Mouse (Mus musculus) cerebellum, adult 2 months (tissue): Measurements from ENCODE around the gene Jph3.

Experiments
- CTCF ChIP-seq: fragments of 200-500 bp; IDR thresholded peaks from 2 replicates; pipeline ENCODE4 v1.5.1; 2011; ENCODE audit warnings: low read depth, mild to moderate bottlenecking, control low read depth, low read length, moderate library complexity, borderline replicate concordance; ENCODE audit not compliant: insufficient read depth
- POLR2A ChIP-seq: fragments of 200-500 bp; IDR thresholded peaks from 2 replicates; pipeline ENCODE4 v1.6.1; 2011; ENCODE audit warnings: low read length, control low read depth, borderline replicate concordance; ENCODE audit not compliant: insufficient read depth

GRCm38 (mm10) chr8:121723846-121724245 lies 5.6 kb upstream of the Jph3 start:
- TF ChIP-seq POLR2A = no peak
- TF ChIP-seq CTCF = no peak
